Mouse (Mus musculus): Measurements from ENCODE around the gene Cox6a1. TPM values are rescaled to one million over a fixed set of nuclear protein-coding genes. Genes with fewer than 3 reads are reported as not detected.
"Not testable (repeated sequence)": the region's sequence is repeated elsewhere in the genome, so short reads cannot be mapped to it uniquely, and the experiment has no call there.

Cox6a1 gene
- total RNA-seq (2021), result 100 to 1,000 TPM; 489 to 518 TPM

DNA sequence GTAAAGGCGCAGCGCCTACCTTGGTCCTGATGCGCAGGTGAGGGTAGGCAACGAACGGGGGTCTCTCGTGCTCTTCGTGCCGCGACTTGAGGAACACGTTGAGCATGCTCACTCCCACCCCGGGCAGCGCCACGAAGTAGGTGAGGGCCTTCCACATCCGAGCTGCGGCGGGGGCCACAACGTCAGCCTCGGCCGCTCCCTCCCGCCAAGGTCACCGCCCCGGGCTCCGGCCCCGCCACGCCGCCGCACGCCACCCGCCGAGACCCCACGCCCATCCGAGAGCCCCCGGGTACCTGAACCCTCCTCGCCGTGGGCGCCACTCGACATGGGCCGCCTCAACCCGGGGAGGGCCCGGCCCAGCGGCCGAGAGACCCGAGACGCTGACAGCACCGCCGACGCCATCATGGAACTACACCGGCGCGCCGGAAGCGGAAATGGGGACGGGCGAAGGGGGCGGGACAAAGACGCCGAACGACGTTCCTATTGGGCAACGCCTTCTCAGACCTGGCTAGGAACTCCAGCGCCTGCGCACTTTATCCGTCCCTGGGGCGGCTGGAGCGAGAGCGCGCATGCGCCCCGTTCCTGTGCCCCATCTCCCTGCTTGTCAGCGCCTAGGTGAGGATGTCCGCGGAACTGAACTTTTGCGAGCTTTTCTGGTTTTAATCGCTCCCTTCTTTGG lies at the start of gene Cox6a1:
Gene Cox6a1, minus strand, starts transcription at position 436 of the 679 bp plus-strand sequence.
- intact Hi-C loops (cut with DNase I), result no loop called here

DNA sequence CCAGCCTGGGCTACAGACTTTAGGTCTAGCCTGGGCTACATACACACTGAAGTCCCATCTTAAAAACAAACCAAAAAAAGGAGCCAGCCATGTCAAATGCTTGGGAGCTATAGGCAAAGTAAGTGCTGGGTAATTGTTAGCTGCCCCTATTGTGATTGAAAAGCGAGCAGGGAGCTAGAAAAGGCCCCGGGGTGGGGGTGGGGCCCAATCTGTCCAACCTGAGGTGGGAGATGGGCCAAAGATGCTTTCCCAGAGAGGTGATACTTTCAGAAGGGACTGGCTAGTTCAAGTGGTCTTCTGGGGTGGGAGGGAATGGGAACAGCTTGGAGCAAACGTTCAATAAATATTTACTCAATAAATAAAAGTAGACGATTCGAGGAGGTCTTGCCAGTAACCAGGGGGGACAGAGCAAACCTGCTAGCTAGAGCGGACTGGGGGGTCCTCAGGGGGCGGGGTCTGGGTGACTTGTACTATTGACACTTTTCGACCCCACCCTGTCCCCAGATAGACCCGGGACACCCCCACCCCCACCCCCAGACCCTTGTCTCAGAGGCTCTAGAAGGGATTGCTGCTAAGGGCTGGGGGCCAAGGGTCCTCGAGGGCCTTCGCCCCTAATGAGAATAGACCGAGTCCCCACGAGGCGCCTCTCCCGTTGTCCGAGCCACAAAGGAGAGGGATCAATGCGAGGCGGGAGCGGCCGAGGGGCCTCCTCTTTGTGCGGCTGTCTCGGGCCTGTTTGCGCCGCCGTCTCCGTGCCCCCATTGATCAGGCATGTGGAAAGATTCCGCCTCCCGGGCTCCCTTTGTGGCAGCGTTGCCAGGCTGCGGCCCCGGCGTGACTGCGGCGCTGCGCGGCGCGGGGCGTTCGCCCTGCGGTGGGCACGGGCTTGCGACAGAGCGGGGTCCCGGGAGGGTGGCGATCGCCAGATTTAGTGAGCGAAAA lies 49.3 kb upstream of the Cox6a1 start:
- peak; percentile 78 for DNase-seq
- intact Hi-C loops (cut with DNase I), result no loop called here

More for the DNA sequence above, at the start of gene Cox6a1:
- DNase-seq, result peak; percentile 99

DNA sequence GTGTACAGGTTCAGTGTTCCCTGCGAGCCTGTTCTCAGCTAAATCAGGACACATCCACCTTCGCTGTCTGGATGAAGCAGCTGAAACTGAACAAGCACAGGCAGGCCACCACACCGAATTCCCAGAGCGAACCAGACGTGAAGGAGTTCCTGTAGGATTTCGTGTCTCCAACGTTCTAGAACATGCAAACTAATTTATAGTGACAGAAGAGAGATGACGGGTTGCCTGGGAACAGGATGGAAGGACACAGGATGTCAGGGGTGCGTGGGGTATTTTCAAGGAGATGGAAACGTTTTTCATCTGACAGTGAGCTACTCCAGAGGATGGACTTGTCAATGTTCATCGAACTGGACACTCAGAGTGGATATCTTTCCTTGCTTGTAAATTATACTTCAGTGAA lies 47.9 kb upstream of the Cox6a1 start:
- intact Hi-C loops (cut with DNase I), result no loop called here
- no peak for DNase-seq

DNA sequence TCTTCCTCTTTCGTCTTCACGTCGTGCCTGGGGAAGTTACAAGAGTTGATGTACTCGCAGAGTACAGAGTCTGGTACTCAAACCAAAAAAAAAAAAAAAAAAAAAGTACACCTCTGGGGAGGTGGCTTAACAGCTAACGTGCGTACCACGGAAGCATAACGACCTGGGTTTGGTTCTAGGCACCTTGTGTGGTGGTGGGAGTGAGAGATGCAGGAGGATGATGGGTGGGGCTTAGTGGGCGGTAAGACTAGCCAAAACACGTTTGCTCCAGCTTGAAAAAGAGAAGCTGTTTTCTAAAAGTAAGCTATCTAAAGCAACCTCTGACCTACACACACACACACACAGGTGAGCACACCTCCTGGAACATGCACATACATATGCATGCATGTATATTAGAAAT lies 46.1 kb upstream of the Cox6a1 start:
- no peak for DNase-seq
- intact Hi-C loops (cut with DNase I), result no loop called here

DNA sequence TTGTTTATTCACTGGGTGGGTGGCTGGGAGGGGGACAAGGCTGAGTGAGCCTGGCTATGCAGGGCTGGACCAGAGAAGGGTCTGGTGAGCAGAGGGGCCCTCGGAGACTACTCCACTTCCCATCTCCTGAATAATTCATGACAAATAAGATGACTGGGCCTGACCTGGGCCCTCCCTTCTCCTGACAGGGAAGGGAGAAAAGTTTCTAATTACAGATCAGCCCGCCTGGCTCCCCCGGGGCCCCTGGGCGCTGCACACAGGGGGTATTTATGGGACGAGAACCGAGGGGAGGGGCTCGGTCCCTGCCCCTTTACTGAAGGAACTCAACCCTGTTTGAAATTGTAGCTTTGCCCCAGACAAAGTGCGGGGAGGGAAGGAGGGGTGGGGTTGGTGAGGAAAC lies 45.4 kb upstream of the Cox6a1 start:
- no peak for DNase-seq

DNA sequence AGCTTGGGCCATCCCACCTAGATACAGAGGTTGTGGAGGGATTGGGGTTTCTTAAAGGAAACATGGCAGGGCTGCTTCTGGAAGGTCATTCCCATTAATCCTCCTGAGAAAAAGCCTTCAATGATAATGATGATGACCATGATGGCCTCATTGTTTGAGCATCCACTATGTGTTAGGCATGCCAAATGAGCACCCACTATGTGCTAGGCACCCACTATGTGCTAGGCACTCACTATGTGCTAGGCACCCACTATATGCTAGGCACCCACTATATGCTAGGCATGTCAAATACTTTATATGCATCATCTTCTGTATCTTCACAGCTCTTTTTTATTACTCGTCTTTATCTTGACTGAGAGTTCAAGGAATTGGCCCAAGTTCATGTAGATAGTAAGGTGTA lies 44.2 kb upstream of the Cox6a1 start:
- intact Hi-C loops (cut with DNase I), result no loop called here
- DNase-seq, result no peak

More for the DNA sequence above, 45.4 kb upstream of the Cox6a1 start:
- intact Hi-C loops (cut with DNase I), result no loop called here

DNA sequence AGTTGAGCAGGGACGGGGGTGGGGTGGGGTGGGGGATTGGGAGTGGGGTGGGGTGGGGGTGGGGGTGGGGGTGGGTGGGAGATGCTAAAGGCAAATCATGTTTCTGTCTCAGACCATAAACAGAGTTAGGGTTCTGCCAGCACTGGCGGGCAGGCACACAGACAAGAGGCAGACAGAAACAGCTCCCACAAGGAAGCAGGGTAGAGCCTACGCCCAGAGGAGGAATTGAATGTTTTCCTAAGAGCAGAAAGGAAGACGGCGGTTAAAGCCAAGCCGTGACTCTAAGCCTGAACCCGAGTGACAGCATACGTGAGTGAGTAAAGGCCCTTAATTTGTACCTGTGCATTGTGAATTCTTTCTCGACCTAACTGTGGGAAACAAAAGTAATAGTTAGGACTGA lies 43.2 kb upstream of the Cox6a1 start:
- intact Hi-C loops (cut with DNase I), result no loop called here
- no peak for DNase-seq

DNA sequence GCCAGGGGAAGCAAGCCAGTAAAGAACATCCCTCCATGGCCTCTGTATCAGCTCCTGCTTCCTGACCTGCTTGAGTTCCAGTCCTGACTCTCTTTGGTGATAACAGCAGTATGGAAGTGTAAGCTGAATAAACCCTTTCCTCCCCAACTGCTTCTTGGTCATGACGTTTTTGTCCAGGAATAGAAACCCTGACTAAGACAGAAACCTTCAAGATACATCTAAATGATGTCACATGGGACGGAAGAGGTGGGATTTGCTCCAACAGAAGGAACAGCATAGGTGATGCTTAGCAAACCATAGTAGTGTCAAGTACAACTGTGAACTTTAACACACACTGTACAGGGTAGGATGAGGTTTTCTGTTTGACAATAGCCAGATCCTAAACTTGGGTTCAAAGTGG lies 30.1 kb upstream of the Cox6a1 start:
- DNase-seq; intact Hi-C loops (cut with DNase I): not testable (repeated sequence)

DNA sequence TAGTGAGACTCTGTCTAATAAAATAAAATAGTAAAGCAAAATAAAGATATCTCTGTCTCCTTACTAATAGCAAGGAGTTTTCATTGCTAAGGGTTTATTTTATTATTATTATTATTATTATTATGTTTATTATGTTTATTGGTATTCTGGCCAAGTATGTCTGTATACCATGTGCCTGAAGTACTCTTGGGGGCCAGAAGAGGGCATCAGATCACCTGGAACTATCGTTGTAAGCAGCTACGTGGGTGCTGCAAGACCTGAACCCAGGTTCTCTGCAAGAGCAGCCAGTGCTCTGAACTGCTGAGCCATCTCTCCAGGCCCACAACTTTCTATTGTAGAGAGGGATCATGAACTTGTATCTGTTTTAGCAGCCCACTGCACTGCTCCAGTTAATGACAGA lies 26.7 kb upstream of the Cox6a1 start:
- intact Hi-C loops (cut with DNase I), result no loop called here
- no peak for DNase-seq

DNA sequence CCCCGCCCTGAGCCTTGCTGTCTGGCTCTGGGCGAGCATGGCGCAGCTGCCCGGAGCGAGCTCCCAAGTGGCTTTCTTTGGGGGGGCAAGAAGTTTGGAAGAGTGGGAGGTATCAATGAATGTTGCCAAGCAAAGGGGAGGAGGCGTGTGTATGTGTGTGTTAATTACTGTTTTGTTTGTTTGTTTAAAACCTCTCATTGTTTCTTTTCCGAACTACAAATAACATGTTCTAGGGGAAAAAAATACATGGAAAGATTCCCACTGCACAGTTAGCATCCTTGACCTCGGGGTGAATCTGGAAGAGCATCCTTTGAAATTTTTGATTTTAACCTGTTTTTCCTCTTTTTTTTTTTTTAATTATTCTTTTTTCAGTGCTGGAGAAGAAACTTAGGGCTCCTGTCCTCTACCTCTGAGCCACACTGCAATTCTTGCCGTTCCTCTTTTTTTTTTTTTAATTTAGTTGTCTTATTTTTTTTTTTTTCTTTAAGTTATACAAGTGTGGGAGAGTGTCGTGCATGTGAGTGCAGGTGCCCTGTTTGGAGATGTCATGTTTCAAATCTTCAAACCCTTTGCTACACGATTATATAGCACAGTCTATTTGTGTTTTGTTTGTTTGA lies 25.5 kb upstream of the Cox6a1 start:
- no peak for DNase-seq
- intact Hi-C loops (cut with DNase I), result no loop called here

DNA sequence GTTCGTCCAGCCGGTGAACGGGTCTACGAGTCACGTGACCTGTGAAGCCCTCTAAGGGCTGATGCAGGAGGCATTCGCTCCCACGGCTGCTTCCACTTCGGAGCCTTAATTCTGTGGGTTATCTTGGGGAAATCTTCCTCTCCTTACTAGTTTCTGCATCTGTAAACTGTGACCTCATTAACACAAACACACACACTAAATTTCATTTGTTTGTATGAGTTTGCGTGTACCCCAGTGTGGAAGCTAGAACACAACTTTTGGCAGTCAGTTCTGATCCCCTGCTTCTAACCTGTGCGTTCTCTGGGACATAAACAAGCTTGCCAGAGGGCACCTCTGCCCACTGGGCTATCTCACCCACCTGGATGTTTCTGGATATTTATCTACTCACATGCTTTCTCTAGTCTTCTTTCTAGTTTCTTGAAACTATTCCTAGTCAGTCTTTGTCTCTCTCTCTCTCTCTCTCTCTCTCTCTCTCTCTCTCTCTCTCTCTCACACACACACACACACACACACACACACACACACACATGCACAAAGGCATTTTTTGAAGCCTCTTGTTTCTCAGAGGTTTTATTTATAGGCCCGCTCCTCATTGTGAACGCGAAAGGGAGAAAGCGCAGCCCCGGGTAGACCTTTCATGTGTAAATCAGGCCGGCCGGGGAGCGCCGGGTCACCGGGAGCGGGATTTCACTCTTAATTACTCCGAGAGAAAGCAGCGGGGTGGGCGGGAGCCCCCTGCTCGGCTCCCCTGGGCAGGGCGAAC lies 24.8 kb upstream of the Cox6a1 start:
- intact Hi-C loops (cut with DNase I), result no loop called here

DNA sequence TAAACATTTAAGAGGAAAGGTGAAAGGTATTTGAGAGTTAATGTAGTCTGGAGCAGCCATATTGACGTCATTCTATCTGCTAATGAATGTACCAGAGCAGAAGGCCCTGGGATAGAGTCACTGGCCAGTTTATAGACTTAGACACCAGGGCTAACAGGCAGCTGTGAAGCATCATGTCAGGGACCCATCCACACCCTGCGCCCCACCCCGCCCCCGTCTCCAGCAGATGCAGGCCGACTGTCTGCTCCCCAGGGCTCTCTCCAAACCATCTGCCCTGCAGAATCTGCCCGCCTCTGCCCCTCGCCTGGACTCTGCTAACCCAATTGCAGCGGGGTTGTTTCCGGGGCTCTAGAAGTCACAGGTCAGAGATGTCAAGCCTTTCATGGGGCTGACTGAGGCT lies 23.0 kb upstream of the Cox6a1 start:
- intact Hi-C loops (cut with DNase I), result no loop called here
- DNase-seq, result peak; percentile 35

More for the DNA sequence above, 24.8 kb upstream of the Cox6a1 start:
- DNase-seq, result peak; percentile 13

DNA sequence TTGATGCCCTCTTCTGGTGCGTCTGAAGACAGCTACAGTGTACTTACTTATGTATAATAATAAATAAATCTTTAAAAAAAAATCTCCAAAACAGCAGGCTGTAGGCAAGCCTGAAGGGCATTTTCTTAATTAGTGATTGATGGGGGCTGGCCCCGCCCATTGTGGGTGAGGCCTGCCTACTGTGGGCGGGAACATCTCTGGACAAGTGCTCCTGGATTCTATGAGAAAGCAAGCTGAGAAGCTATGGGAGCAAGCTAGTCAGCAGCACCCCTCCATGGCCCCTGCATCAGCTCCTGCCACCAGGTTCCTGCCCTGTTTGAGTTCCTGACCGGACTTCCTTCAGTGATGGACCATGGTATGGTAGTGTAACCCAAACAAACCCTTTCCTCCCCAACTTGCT lies 16.0 kb upstream of the Cox6a1 start:
- intact Hi-C loops (cut with DNase I), result loop anchor here (5.0 kb wide), 1 partner anchor 78 kb away; no protein-coding TSS in a partner anchor
- DNase-seq, result no peak

DNA sequence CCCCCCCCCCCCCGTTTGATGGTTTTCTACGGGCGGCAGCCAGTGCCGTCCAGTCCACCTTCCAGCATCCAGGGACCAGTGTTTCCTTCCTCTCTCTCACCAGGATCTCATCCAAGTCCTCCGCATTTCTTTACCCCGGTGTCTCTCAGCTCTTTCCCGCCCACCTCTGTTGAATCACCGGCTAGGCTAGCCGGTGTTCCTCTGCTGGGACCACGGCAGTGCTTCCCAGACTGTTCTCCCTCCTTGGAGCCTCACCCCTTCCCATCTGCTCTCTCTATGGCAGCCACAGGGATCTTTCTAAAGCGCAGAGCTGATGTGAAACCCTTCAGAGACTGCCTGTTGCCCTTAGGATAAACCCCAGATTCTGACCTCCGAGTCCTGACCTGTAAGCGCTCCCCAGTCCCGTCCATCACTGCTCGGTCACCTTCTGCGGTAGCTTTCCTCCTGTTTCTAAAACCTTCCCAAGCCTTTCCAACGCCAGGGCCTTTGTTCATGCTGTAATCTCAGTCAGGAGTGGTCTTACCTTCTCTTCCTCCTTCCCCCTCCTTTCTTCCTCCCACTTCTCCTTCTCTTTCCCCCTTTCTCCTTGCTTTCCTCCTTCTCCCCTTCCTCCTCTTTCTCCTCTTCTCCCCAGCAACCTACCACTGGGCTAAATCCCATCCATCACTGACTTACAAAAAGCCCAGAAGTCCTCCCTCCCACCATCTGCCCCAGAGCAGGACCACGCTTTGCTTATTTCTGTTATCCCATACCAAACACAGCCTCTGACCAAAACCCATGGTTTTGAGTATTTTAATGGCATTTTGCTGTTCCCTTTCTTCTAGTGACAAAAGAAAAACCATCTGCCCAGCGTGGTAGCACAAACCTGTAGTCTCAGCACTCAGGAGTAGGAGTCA lies 14.3 kb upstream of the Cox6a1 start:
- DNase-seq, result no peak
- intact Hi-C loops (cut with DNase I), result loop anchor here (5.0 kb wide), 1 partner anchor 79 kb away; no protein-coding TSS in a partner anchor

DNA sequence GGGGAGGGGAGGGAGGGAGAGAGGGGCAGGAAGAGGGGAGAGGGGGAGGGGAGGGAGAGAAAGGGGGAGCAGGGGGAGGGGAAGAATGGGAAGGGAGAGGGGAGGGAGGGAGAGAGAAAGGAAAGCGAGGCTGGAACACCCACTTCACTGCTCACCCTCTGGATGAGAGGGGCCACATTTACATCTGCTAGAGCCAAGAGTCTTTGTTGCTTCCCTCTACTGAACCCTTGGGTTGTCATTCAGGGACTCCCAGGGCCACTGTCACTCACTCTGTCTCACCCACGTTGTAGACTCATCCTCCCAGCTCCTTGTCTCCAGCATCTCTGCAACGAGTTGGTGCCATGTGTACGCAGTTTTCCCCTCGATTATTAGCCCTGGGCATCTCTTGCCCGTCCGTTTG lies 13.4 kb upstream of the Cox6a1 start:
- no peak for DNase-seq

DNA sequence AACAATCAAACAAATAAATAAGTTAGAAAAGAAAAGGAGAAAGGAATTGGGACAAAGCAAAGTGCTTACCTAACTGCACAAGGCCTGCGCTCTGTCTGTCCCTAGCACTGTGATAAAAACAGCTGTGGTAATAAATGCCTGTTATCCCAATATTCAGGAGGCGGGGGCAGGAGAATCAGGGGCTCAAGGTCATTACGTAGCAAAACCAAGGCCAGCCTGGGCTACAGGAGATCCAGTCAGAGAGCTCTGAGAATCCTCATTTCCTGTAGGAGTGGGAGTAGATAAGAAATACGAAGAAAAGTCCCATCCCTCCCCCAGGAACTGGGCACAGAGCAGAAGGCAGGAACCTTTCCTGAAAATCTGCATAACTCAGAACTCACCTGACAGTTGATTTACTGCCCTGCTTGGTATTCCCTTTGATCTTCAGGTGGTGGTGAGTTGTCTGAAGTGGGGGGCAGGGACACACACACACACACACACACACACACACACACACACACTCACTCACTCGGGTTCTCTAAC lies 11.1 kb upstream of the Cox6a1 start:
- DNase-seq, result no peak
- intact Hi-C loops (cut with DNase I), result loop anchor here (5.0 kb wide), 2 partner anchors 72 to 82 kb away; no protein-coding TSS in a partner anchor

More for the DNA sequence above, 13.4 kb upstream of the Cox6a1 start:
- intact Hi-C loops (cut with DNase I), result loop anchor here (5.0 kb wide), 1 partner anchor 80 kb away; no protein-coding TSS in a partner anchor

DNA sequence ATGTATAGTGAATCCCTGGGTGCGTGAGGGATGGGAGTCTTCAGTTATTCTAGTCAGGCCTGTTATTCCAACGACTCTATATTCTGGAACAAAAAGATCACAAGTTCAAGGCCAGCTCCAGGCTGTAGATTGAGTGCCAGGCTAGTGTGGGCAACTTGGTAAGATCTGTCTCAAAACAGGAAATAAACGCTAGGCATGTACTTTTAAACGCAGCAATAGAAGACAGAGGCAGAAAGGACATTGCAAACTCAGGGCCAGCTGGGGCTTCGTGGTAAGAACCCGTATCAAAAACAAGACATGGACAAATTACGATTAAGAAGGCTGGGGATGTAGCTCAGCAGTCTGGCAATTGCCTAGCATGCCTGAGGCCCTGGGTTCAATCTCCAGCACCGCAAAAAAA lies 10.7 kb upstream of the Cox6a1 start:
- intact Hi-C loops (cut with DNase I), result loop anchor here (5.0 kb wide), 1 partner anchor 73 kb away; no protein-coding TSS in a partner anchor

DNA sequence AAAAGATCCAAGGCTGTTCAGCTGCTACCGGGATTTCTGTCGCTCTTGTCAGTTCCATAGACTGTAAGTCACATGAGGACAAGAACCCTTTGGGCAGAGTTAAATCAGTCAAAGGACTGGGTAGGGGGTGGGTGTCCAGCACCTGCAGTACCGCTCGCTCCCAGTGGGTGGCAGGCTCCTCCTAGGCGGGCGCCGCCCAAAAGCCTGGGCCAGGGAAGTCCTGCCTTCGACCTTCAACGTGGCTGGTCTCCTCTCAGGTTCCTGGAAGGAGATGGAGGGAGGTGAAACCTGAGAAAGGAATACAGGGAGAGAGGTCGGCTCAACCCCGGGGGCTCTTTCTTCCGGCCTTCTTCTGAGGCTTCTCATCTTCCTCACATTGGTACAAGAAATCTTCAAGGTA lies 10.1 kb upstream of the Cox6a1 start:
- DNase-seq, result peak; percentile 90
- intact Hi-C loops (cut with DNase I), result loop anchor here (5.0 kb wide), 1 partner anchor 73 kb away; no protein-coding TSS in a partner anchor

More for the DNA sequence above, 10.7 kb upstream of the Cox6a1 start:
- DNase-seq, result no peak

DNA sequence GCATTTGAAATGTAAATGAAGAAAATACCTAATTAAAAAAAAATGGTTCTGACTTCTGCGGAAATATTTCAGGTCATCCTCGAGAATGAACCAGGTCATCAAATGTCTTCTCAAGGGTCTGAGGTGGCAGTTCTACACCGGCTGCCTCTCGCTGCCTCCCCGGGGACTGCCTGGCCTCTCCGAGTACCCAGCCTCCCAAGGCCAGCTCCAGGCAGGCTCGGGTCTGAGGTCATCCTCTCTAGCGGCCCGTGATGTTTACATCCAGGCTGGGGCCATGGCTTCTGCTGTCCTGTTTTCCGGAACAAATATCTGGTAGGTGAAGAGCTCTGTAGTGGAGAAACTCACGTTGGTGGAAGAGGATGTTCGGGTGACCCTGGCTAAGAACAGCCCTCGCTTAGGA lies 6.3 kb upstream of the Cox6a1 start:
- intact Hi-C loops (cut with DNase I), result loop anchor here (5.0 kb wide), 1 partner anchor 77 kb away; no protein-coding TSS in a partner anchor
- DNase-seq, result no peak
